In genomic region chr2:28512798-28513401, GRCm38 (mm10) we compare ENCODE assay signal across 8 mouse cellular contexts. TPM values are rescaled to one million over a fixed set of nuclear protein-coding genes. Genes with fewer than 3 reads are reported as not detected.
DNase-seq lines count a peak whose midpoint lies in the region; ATAC-seq and TF ChIP-seq lines count a peak whose summit lies in the region.

Gene Ralgds (plus strand): TSS chr2:28513125.

- H3K36me3 ChIP-seq in forebrain, embryonic 12.5 days (replicated peaks) = peaks cover 7% of the 10 kb centered on the region; the same call in 1 of the 2 replicates
- H3K36me3 ChIP-seq in hindbrain, embryonic 13.5 days = peaks cover 19% of the 10 kb centered on the region

- peak within 1 kb of the TSS; percentile 79 for H3K4me3 ChIP-seq in gastrocnemius, adult 2 months
- peak within 1 kb of the TSS; percentile 79 for H3K4me3 ChIP-seq in bone marrow macrophage, adult 2 months (ENCODE audit: insufficient read depth, low read length)
- H3K4me3 ChIP-seq in forebrain, embryonic 12.5 days (replicated peaks) = peak within 1 kb of the TSS; percentile 80
- H3K4me3 ChIP-seq in hindbrain, embryonic 13.5 days = peak within 1 kb of the TSS; percentile 88

- TF ChIP-seq CTCF in gastrocnemius, adult 2 months (IDR thresholded peaks at IDR 0.05) = peak; percentile 15; the same call in 1 of the 2 replicates
- no peak; the same call in 1 of the 2 replicates for TF ChIP-seq CTCF in bone marrow macrophage, adult 2 months (IDR thresholded peaks at IDR 0.05; ENCODE audit: low read depth, low read length)

- peaks cover 14% of the 10 kb centered on the region; the same call in 1 of the 2 replicates for H3K27me3 ChIP-seq in forebrain, embryonic 12.5 days
- H3K27me3 ChIP-seq in hindbrain, embryonic 13.5 days = 0 out of 2 replicates have a peak, but pooled peaks cover 14% of the 10 kb centered on the region

- TF ChIP-seq POLR2A in bone marrow macrophage, adult 2 months (IDR thresholded peaks at IDR 0.05; ENCODE audit: borderline replicate concordance, low read depth, low read length) = no peak

- H3K9ac ChIP-seq in forebrain, embryonic 12.5 days = peak within 1 kb of the TSS; percentile 95
- peak within 1 kb of the TSS; percentile 99 for H3K9ac ChIP-seq in hindbrain, embryonic 13.5 days

- H3K4me1 ChIP-seq in bone marrow macrophage, adult 2 months (ENCODE audit: control insufficient read depth, insufficient read depth, low read length) = peaks cover 14% of the 10 kb centered on the region
- peaks cover 40% of the 10 kb centered on the region for H3K4me1 ChIP-seq in forebrain, embryonic 12.5 days
- H3K4me1 ChIP-seq in hindbrain, embryonic 13.5 days (replicated peaks) = peaks cover 41% of the 10 kb centered on the region

- intact Hi-C loops in gastrocnemius, adult 2 months (cut with DNase I) = no loop called here

- peak within 1 kb of the TSS; percentile 49; the same call in 1 of the 2 replicates for H3K27ac ChIP-seq in gastrocnemius, adult 2 months
- no peak within 1 kb of the TSS for H3K27ac ChIP-seq in bone marrow macrophage, adult 2 months (ENCODE audit: insufficient read depth, low read depth, low read length)
- peak within 1 kb of the TSS; percentile 87 for H3K27ac ChIP-seq in forebrain, embryonic 12.5 days
- H3K27ac ChIP-seq in hindbrain, embryonic 13.5 days = peak within 1 kb of the TSS; percentile 95

- under 1% methylated on average over 56 of the region's 71 CpGs for WGBS in forebrain, embryonic 12.5 days
- WGBS in hindbrain, embryonic 13.5 days = under 1% methylated on average over 32 of the region's 71 CpGs

- peak; percentile 68 for DNase-seq in gastrocnemius, adult 2 months
- no peak for DNase-seq in gastrocnemius, adult 18-20 months (ENCODE audit: low spot score)
- DNase-seq in left cerebral cortex, adult 8-10 months (ENCODE audit: low spot score in 2 of 2) = peak in 1 of 2 experiments; percentile 57
- peak; percentile 70 to 85 for DNase-seq in lung, postnatal 4 days
- peak; percentile 67 for DNase-seq in right cerebral cortex, postnatal 4 days

- no peaks in the 10 kb centered on the region for H3K9me3 ChIP-seq in forebrain, embryonic 12.5 days
- no peaks in the 10 kb centered on the region for H3K9me3 ChIP-seq in hindbrain, embryonic 13.5 days

- peak within 1 kb of the TSS; percentile 78 for H3K4me2 ChIP-seq in forebrain, embryonic 12.5 days
- peak within 1 kb of the TSS; percentile 84 for H3K4me2 ChIP-seq in hindbrain, embryonic 13.5 days

- peak; percentile 75 for ATAC-seq in forebrain, embryonic 12.5 days (ENCODE audit: low FRiP score)
- ATAC-seq in hindbrain, embryonic 13.5 days (ENCODE audit: low FRiP score) = peak; percentile 70

RNA-seq across cellular contexts. Expression of gene Ralgds, which starts in this region (rescaled TPM):
- 10 to 100 TPM in 1 of 2 experiments, 1 to 10 TPM in 1; 9.9 to 10.1 TPM for total RNA-seq in gastrocnemius, adult 2 months (2021)
- 1 to 10 TPM; 6.1 to 8.9 TPM for total RNA-seq in gastrocnemius, adult 18-20 months (2021)
- polyA plus RNA-seq in bone marrow macrophage, adult 2 months (2012; ENCODE audit: insufficient read depth, insufficient read length, missing spikeins) = 30.6 and 37.0 TPM in 2 replicates
- polyA plus RNA-seq in forebrain, embryonic 12.5 days (2016; fragmentation: Nextera tagmentation; extraction: Ambion mirVana) = 55.2 and 62.6 TPM in 2 replicates
- 78.9 and 87.9 TPM in 2 replicates for polyA plus RNA-seq in hindbrain, embryonic 13.5 days (2015; fragmentation: Nextera tagmentation; extraction: Ambion mirVana)
- 100 to 1,000 TPM in 1 of 4 experiments, 10 to 100 TPM in 3; 89.1 to 103 (median 96.7) TPM for total RNA-seq in left cerebral cortex, adult 8-10 months (2022)

Comparison
In these comparisons a context has a peak if more than half of its experiments do, and no peak if none do; other contexts are left out.
1. RNA of gene Ralgds (total RNA-seq): 89.1 to 103 TPM in left cerebral cortex, adult 8-10 months; 9.9 to 10.1 TPM in gastrocnemius, adult 2 months and 6.1 to 8.9 TPM in gastrocnemius, adult 18-20 months; every median in the first group is over 4 times any median in the second.
2. Peak in every context shown above with its lines, with median percentiles within 50 percentile points of each other: H3K4me3 ChIP-seq.